Mouse (Mus musculus): Measurements from ENCODE around the gene C730034F03Rik. TPM values are rescaled to one million over a fixed set of nuclear protein-coding genes. Genes with fewer than 3 reads are reported as not detected.

C730034F03Rik gene
- total and polyA plus RNA-seq, 2 experiments from 2014 or later, result 0.90 to 2.3 TPM

- DNase-seq, result peak; percentile 77
- H3K9ac ChIP-seq, result peak within 1 kb of the TSS; percentile 87
Measured at GRCm38 (mm10) chr15:89453865-89454478, 24.6 kb downstream of the C730034F03Rik start, which contains the start of gene Mapk8ip2. Mapk8ip2 (plus strand) TSS chr15:89453913.

DNA sequence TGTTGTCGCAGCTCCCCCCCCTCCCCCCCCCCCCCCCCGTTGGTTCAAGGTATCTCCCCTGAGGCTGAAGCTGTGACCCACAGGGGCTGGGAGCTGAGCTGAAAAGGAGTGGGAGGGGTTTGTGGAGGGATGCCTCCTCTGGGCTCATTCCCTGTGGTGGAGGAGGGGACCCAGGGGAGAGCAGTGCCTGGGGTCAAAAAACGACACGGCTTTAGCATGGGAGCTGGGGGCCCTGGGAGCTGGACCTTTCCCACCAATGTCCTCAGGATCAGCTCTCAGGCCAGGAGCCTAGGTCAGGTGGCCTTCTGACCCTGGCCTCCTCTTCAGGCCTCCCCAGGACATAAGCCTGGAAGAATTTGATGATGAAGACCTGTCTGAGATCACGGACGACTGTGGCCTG, 25.5 kb downstream of the C730034F03Rik start:
- H3K9ac ChIP-seq, result peak overlapping the region; percentile 87
- TF ChIP-seq CTCF (IDR thresholded peaks at IDR 0.05; ENCODE audit: low read depth), result no peak
- peak overlapping the region; percentile 87 for H3K4me3 ChIP-seq (ENCODE audit: low read depth, low read length)
- H3K27me3 ChIP-seq (ENCODE audit: insufficient read depth, low read length), result no peaks in the 10 kb centered on the region
- 13% methylated on average over 4 of the region's 6 CpGs for WGBS
- DNase-seq (no peak), ATAC-seq (peak; percentile 11; the same call in 1 of the 2 replicates)
- peaks cover 13% of the 10 kb centered on the region for H3K4me1 ChIP-seq (ENCODE audit: insufficient read depth)
- H3K36me3 ChIP-seq (ENCODE audit: insufficient read depth), result peaks cover 34% of the 10 kb centered on the region
- H3K4me2 ChIP-seq (ENCODE audit: low read depth), result peak overlapping the region; percentile 83
- H3K27ac ChIP-seq (ENCODE audit: low read depth, low read length), result peak overlapping the region; percentile 88; the same call in 1 of the 2 replicates
- H3K9me3 ChIP-seq (ENCODE audit: low read length), result no peaks in the 10 kb centered on the region

More at GRCm38 (mm10) chr15:89453865-89454478, 24.6 kb downstream of the C730034F03Rik start, which contains the start of gene Mapk8ip2:
- Histone ChIP-seq H3K27ac (ENCODE audit: low read depth, low read length) (peak within 1 kb of the TSS; percentile 88), H3K4me2 (ENCODE audit: low read depth) (peak within 1 kb of the TSS; percentile 83), H3K4me3 (ENCODE audit: low read depth, low read length) (peak within 1 kb of the TSS; percentile 87), H3K36me3 (ENCODE audit: insufficient read depth) (peaks cover 27% of the 10 kb centered on the region), H3K9me3 (ENCODE audit: low read length) (no peaks in the 10 kb centered on the region), H3K4me1 (ENCODE audit: insufficient read depth) (peaks cover 13% of the 10 kb centered on the region), H3K27me3 (ENCODE audit: insufficient read depth, low read length) (no peaks in the 10 kb centered on the region)
- no peak for TF ChIP-seq CTCF (IDR thresholded peaks at IDR 0.05; ENCODE audit: low read depth)
- peak; percentile 86 for ATAC-seq
- 3% methylated on average over 48 of the region's 53 CpGs for WGBS

DNA sequence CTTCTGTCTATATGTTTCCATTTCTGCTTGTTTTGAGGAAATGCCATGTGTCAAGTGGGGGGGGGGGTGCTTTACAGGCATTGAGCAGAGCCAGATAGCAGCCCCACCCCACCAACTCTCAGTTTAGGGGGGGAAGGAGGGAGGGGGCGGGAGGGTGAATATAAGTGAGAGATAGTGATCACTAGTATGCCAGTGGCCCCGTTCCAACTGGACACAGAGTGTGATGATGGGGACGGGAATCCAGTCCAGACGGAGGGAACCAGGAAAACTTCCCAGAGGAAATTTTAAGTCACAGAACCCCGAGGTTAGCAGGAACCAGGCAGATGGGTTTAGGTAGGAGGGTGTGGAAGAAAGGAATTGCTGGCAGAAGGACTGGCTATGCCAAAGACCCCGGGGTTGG, 26.3 kb downstream of the C730034F03Rik start:
- peak overlapping the region; percentile 83 for H3K4me2 ChIP-seq (ENCODE audit: low read depth)
- H3K4me1 ChIP-seq (ENCODE audit: insufficient read depth), result peaks cover 13% of the 10 kb centered on the region
- H3K36me3 ChIP-seq (ENCODE audit: insufficient read depth), result peaks cover 40% of the 10 kb centered on the region
- no peaks in the 10 kb centered on the region for H3K27me3 ChIP-seq (ENCODE audit: insufficient read depth, low read length)
- H3K9ac ChIP-seq, result no peak overlapping the region
- peak overlapping the region; percentile 87; the same call in 1 of the 2 replicates for H3K4me3 ChIP-seq (ENCODE audit: low read depth, low read length)
- no peaks in the 10 kb centered on the region for H3K9me3 ChIP-seq (ENCODE audit: low read length)
- no peak for ATAC-seq
- H3K27ac ChIP-seq (ENCODE audit: low read depth, low read length), result no peak overlapping the region
- no peak for DNase-seq
- 68% methylated on average over 6 of the region's 6 CpGs for WGBS
- no peak for TF ChIP-seq CTCF (IDR thresholded peaks at IDR 0.05; ENCODE audit: low read depth)

DNA sequence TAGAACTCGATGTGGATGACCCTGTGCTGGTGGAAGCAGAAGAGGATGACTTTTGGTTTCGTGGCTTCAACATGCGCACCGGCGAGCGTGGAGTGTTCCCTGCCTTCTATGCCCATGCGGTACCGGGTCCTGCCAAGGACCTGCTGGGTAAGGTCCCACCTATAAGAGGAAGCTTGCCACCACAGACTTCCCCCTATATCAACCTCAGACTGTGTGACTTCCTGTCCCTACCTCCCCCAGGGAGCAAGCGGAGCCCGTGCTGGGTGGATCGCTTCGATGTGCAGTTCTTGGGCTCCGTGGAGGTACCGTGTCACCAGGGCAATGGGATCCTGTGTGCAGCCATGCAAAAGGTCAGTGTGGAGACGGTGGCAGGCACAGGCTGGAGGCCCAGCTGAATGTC, 29.6 kb downstream of the C730034F03Rik start:
- no peak overlapping the region for H3K27ac ChIP-seq (ENCODE audit: low read depth, low read length)
- peaks cover 64% of the 10 kb centered on the region for H3K36me3 ChIP-seq (ENCODE audit: insufficient read depth)
- DNase-seq, result no peak
- H3K27me3 ChIP-seq (ENCODE audit: insufficient read depth, low read length), result no peaks in the 10 kb centered on the region
- H3K4me3 ChIP-seq (ENCODE audit: low read depth, low read length), result no peak overlapping the region
- H3K4me2 ChIP-seq (ENCODE audit: low read depth), result no peak overlapping the region
- WGBS, result 98% methylated on average over 15 of the region's 15 CpGs
- H3K9ac ChIP-seq, result no peak overlapping the region
- TF ChIP-seq CTCF (IDR thresholded peaks at IDR 0.05; ENCODE audit: low read depth), result no peak
- H3K9me3 ChIP-seq (ENCODE audit: low read length), result no peaks in the 10 kb centered on the region
- no peak for ATAC-seq
- H3K4me1 ChIP-seq (ENCODE audit: insufficient read depth), result peaks cover 8% of the 10 kb centered on the region

DNA sequence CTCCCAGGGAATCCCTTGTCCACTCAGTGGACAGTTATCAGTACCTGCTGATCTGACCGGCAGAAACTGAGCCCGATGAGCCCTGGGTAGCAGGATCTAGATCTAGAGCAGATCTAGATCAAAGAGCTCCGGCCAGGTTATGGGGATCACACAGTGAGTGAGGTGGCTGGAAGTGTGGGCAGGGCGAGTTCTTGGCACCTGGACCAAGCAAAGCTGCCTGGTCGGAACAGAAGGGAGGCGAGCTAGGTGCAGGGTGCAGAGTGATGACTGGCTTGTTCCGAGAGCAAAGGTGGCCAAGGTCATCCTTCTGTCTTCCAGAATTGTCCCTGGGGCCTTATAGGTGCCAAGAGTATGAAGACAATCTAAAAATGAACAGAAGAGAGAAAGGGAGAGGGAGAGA, 30.4 kb downstream of the C730034F03Rik start:
- no peak for TF ChIP-seq CTCF (IDR thresholded peaks at IDR 0.05; ENCODE audit: low read depth)
- Histone ChIP-seq H3K36me3 (ENCODE audit: insufficient read depth) (peaks cover 64% of the 10 kb centered on the region), H3K4me1 (ENCODE audit: insufficient read depth) (peaks cover 7% of the 10 kb centered on the region), H3K27me3 (ENCODE audit: insufficient read depth, low read length) (no peaks in the 10 kb centered on the region), H3K9me3 (ENCODE audit: low read length) (no peaks in the 10 kb centered on the region), H3K4me3 (ENCODE audit: low read depth, low read length) (no peak overlapping the region), H3K9ac (no peak overlapping the region), H3K4me2 (ENCODE audit: low read depth) (no peak overlapping the region), H3K27ac (ENCODE audit: low read depth, low read length) (no peak overlapping the region)
- ATAC-seq, result no peak
- DNase-seq, result no peak
- 93% methylated on average over 7 of the region's 7 CpGs for WGBS

DNA sequence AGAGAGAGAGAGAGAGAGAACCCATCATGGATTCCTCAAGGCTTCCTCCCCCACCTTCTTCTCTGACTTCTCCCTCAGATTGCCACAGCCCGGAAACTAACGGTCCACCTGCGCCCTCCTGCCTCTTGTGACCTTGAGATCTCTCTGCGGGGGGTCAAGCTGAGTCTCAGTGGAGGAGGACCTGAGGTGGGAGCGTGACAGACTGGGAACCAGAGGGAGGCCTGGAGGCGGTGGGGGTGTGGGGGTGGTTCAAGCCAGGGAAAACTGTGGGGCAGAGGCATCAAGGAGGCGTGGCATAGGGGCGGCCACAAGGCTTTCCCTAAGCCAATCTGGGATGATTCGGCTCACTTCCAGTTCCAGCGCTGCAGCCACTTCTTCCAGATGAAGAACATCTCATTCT, 30.9 kb downstream of the C730034F03Rik start:
- H3K9me3 ChIP-seq (ENCODE audit: low read length), result no peaks in the 10 kb centered on the region
- TF ChIP-seq CTCF (IDR thresholded peaks at IDR 0.05; ENCODE audit: low read depth), result no peak
- DNase-seq (no peak), ATAC-seq (no peak)
- peaks cover 64% of the 10 kb centered on the region for H3K36me3 ChIP-seq (ENCODE audit: insufficient read depth)
- 88% methylated on average over 10 of the region's 10 CpGs for WGBS
- H3K4me3 ChIP-seq (ENCODE audit: low read depth, low read length), result no peak overlapping the region
- H3K4me2 ChIP-seq (ENCODE audit: low read depth), result no peak overlapping the region
- no peak overlapping the region for H3K9ac ChIP-seq
- H3K4me1 ChIP-seq (ENCODE audit: insufficient read depth), result peaks cover 3% of the 10 kb centered on the region; the same call in 1 of the 2 replicates
- no peaks in the 10 kb centered on the region for H3K27me3 ChIP-seq (ENCODE audit: insufficient read depth, low read length)
- no peak overlapping the region for H3K27ac ChIP-seq (ENCODE audit: low read depth, low read length)

GRCm38 (mm10) chr15:89461321-89461720, 31.9 kb downstream of the C730034F03Rik start:
- H3K4me2 ChIP-seq (ENCODE audit: low read depth), result no peak overlapping the region
- no peak overlapping the region for H3K27ac ChIP-seq (ENCODE audit: low read depth, low read length)
- 87% methylated on average over 15 of the region's 15 CpGs for WGBS
- ATAC-seq, result no peak
- TF ChIP-seq CTCF (IDR thresholded peaks at IDR 0.05; ENCODE audit: low read depth), result no peak
- no peaks in the 10 kb centered on the region for H3K4me1 ChIP-seq (ENCODE audit: insufficient read depth)
- H3K27me3 ChIP-seq (ENCODE audit: insufficient read depth, low read length), result no peaks in the 10 kb centered on the region
- peaks cover 64% of the 10 kb centered on the region for H3K36me3 ChIP-seq (ENCODE audit: insufficient read depth)
- no peak for DNase-seq
- no peaks in the 10 kb centered on the region for H3K9me3 ChIP-seq (ENCODE audit: low read length)
- H3K4me3 ChIP-seq (ENCODE audit: low read depth, low read length), result no peak overlapping the region
- no peak overlapping the region for H3K9ac ChIP-seq

All from forebrain, postnatal 0 days (tissue).